Mouse (Mus musculus) CH12.LX (cell line): ENCODE results near the gene Cnpy2. TPM values are rescaled to one million over a fixed set of nuclear protein-coding genes. Genes with fewer than 3 reads are reported as not detected.

Source experiments
- DNase-seq: peaks from one replicate; pipeline ENCODE4 v3.0.0-alpha.2; 2013; ENCODE audit errors: extremely low read depth
- H3K27ac ChIP-seq: 2 replicates; pipeline ENCODE4 v1.5.1; 2012; ENCODE audit warnings: low read depth, mild to moderate bottlenecking, control low read depth, moderate library complexity; ENCODE audit not compliant: insufficient read depth
- H3K27me3 ChIP-seq: replicated peaks from 2 replicates; pipeline ENCODE3; 2012; ENCODE audit warnings: inconsistent platforms
- H3K36me3 ChIP-seq, 2 experiments: replicated peaks in 1 of 2; 2 replicates each; pipeline versions ENCODE3 to v1.6.1; 2012; ENCODE audit warnings: inconsistent platforms in 1 of 2, low read length in 1 of 2, mild to moderate bottlenecking in 1 of 2, mixed read lengths in 1 of 2, moderate library complexity in 1 of 2; ENCODE audit not compliant: control insufficient read depth in 1 of 2, insufficient read depth in 1 of 2
- H3K4me1 ChIP-seq, 2 experiments: 2 replicates each; pipeline ENCODE4 v1.6.1; 2012; ENCODE audit warnings: inconsistent platforms in 1 of 2, moderate library complexity in 1 of 2; ENCODE audit not compliant: insufficient read depth in 2 of 2, control insufficient read depth in 1 of 2
- H3K4me2 ChIP-seq: 2 replicates; pipeline ENCODE4 v1.6.1; 2012; ENCODE audit warnings: low read depth, mild to moderate bottlenecking, control low read depth; ENCODE audit not compliant: poor library complexity, insufficient read depth, severe bottlenecking
- H3K4me3 ChIP-seq, 3 experiments: fragments of 150-350 bp in 1 of 3; sonication (generic) in 1 of 3; replicated peaks in 1 of 3; 2 replicates each; pipeline versions ENCODE3 to v1.5.1; 2011 to 2012; ENCODE audit warnings: low read depth in 2 of 3, low read length in 2 of 3, mild to moderate bottlenecking in 2 of 3, moderate library complexity in 2 of 3, control low read depth in 1 of 3, improper control_type of control experiment in 1 of 3, inconsistent platforms in 1 of 3, mixed read lengths in 1 of 3; ENCODE audit not compliant: poor library complexity in 1 of 3
- H3K79me2 ChIP-seq: replicated peaks from 2 replicates; pipeline ENCODE4 v1.6.1; 2012; ENCODE audit warnings: mild to moderate bottlenecking, moderate library complexity; ENCODE audit not compliant: control insufficient read depth, poor library complexity, insufficient read depth, severe bottlenecking; ENCODE audit errors: extremely low read depth
- H3K9ac ChIP-seq: 2 replicates; pipeline ENCODE4 v1.6.1; 2012; ENCODE audit warnings: low read depth, mild to moderate bottlenecking, control low read depth, moderate library complexity; ENCODE audit not compliant: insufficient read depth
- H3K9me3 ChIP-seq: replicated peaks from 2 replicates; pipeline ENCODE3; 2012; ENCODE audit warnings: low read length, inconsistent platforms, mixed read lengths
- CHD2 ChIP-seq: IDR thresholded peaks from 2 replicates; pipeline ENCODE4 v1.6.1; 2011; ENCODE audit warnings: low read length, improper control_type of control experiment
- ELF1 ChIP-seq: IDR thresholded peaks from 2 replicates; pipeline ENCODE4 v1.6.1; 2014; ENCODE audit warnings: low read depth, mild to moderate bottlenecking, inconsistent platforms, low read length, improper control_type of control experiment
- EP300 ChIP-seq: IDR thresholded peaks from 2 replicates; pipeline ENCODE4 v1.6.1; 2011; ENCODE audit warnings: low read length, improper control_type of control experiment
- HCFC1 ChIP-seq: IDR thresholded peaks from 2 replicates; pipeline ENCODE4 v1.6.1; 2012; ENCODE audit warnings: low read depth, mild to moderate bottlenecking, inconsistent platforms, low read length, improper control_type of control experiment
- IRF4 ChIP-seq: IDR thresholded peaks from 2 replicates; pipeline ENCODE4 v1.6.1; 2014; ENCODE audit warnings: low read depth, mild to moderate bottlenecking, inconsistent platforms, low read length, improper control_type of control experiment
- JUN ChIP-seq: IDR thresholded peaks from 2 replicates; pipeline ENCODE4 v1.6.1; 2011; ENCODE audit warnings: low read depth, mild to moderate bottlenecking, low read length, improper control_type of control experiment, moderate library complexity; ENCODE audit not compliant: insufficient read depth
- MAFK ChIP-seq: IDR thresholded peaks from 2 replicates; pipeline ENCODE4 v1.6.1; 2011; ENCODE audit warnings: low read length, improper control_type of control experiment; ENCODE audit not compliant: insufficient replicate concordance
- MAX ChIP-seq: IDR thresholded peaks from 2 replicates; pipeline ENCODE4 v1.6.1; 2011; ENCODE audit warnings: low read length, improper control_type of control experiment
- MEF2A ChIP-seq: IDR thresholded peaks from 2 replicates; pipeline ENCODE4 v1.6.1; 2014; ENCODE audit warnings: low read depth, mild to moderate bottlenecking, inconsistent platforms, low read length, improper control_type of control experiment, borderline replicate concordance
- MXI1 ChIP-seq: IDR thresholded peaks from 2 replicates; pipeline ENCODE4 v1.6.1; 2011; ENCODE audit warnings: mild to moderate bottlenecking, low read depth, low read length, improper control_type of control experiment
- MYC ChIP-seq: IDR thresholded peaks from 2 replicates; pipeline ENCODE4 v1.6.1; 2011; ENCODE audit warnings: low read depth, mild to moderate bottlenecking, improper control_type of control experiment, low read length
- NELFE ChIP-seq: IDR thresholded peaks from 2 replicates; pipeline ENCODE4 v1.6.1; 2011; ENCODE audit warnings: low read depth, low read length, improper control_type of control experiment
- NRF1 ChIP-seq: IDR thresholded peaks from 2 replicates; pipeline ENCODE4 v1.6.1; 2014; ENCODE audit warnings: low read depth, mild to moderate bottlenecking, inconsistent platforms, low read length, improper control_type of control experiment, moderate library complexity
- POLR2A ChIP-seq: IDR thresholded peaks from 2 replicates; pipeline ENCODE4 v1.6.1; 2011; ENCODE audit warnings: low read depth, mild to moderate bottlenecking, improper control_type of control experiment, low read length
- RAD21 ChIP-seq: IDR thresholded peaks from 2 replicates; pipeline ENCODE4 v1.6.1; 2011; ENCODE audit warnings: low read depth, mild to moderate bottlenecking, low read length, improper control_type of control experiment, moderate library complexity
- SIN3A ChIP-seq: IDR thresholded peaks from 2 replicates; pipeline ENCODE4 v1.6.1; 2012; ENCODE audit warnings: low read length, improper control_type of control experiment, inconsistent platforms
- SMC3 ChIP-seq: IDR thresholded peaks from 2 replicates; pipeline ENCODE4 v1.6.1; 2011; ENCODE audit warnings: low read depth, low read length, improper control_type of control experiment
- TCF12 ChIP-seq: IDR thresholded peaks from 2 replicates; pipeline ENCODE4 v1.6.1; 2014; ENCODE audit warnings: low read depth, mild to moderate bottlenecking, inconsistent platforms, low read length, improper control_type of control experiment
- UBTF ChIP-seq: IDR thresholded peaks from 2 replicates; pipeline ENCODE4 v1.6.1; 2012; ENCODE audit warnings: low read depth, mild to moderate bottlenecking, inconsistent platforms, low read length, improper control_type of control experiment, moderate library complexity
- USF1 ChIP-seq: IDR thresholded peaks from 2 replicates; pipeline ENCODE4 v1.6.1; 2014; ENCODE audit warnings: low read depth, mild to moderate bottlenecking, inconsistent platforms, low read length, improper control_type of control experiment
- ZKSCAN1 ChIP-seq: IDR thresholded peaks from 2 replicates; pipeline ENCODE4 v1.6.1; 2012; ENCODE audit warnings: low read depth, inconsistent platforms, low read length, improper control_type of control experiment, borderline replicate concordance
- ZMIZ1 ChIP-seq: IDR thresholded peaks from 2 replicates; pipeline ENCODE4 v1.6.1; 2012; ENCODE audit warnings: low read depth, mild to moderate bottlenecking, inconsistent platforms, low read length, improper control_type of control experiment
- ZNF384 ChIP-seq: IDR thresholded peaks from 2 replicates; pipeline ENCODE4 v1.6.1; 2012; ENCODE audit warnings: low read depth, low read length, improper control_type of control experiment, inconsistent platforms
- dilution Hi-C: fragments of 300-500 bp; cut with MboI; formaldehyde crosslinking; loops from 2 replicates; pipeline ENCODE4 v1.14.3; 2020; ENCODE audit warnings: low sequenced_read_pairs; ENCODE audit not compliant: extremely low pct_unique_long_range_greater_than_20kb, extremely low pct_ligation_motif_present
- in situ Hi-C: fragments of 300-500 bp; cut with MboI; formaldehyde crosslinking; loops from 3 replicates; pipeline ENCODE4 v1.14.3; 2019; ENCODE audit warnings: low sequenced_read_pairs, low pct_ligation_motif_present, low pct_unique_long_range_greater_than_20kb, mixed read lengths
- polyA plus RNA-seq: library from polyadenylated mRNA; unstranded; fragments of >175 nt; gene quantifications from 2 replicates; pipeline ENCODE4 v1.2.1, GENCODE M21; 2012; ENCODE audit warnings: low read depth; ENCODE audit not compliant: insufficient read length
- total RNA-seq, 2 experiments: library from RNA; depleted of rRNA; stranded (reverse); fragments of 300-350 nt in 1 of 2; fragments of >200 nt in 1 of 2; gene quantifications; 2 replicates each; pipeline ENCODE4 v1.2.3; 2012 to 2014

The Cnpy2 gene
- total and polyA plus RNA-seq, 3 experiments = 64.9 to 111 (median 98.9) TPM

- dilution Hi-C loops = no loop called here
- TF ChIP-seq MAFK = no peak
- no peak for TF ChIP-seq JUN
- no peak for TF ChIP-seq SMC3
- no peak for TF ChIP-seq MYC
- TF ChIP-seq NELFE = no peak
- TF ChIP-seq NRF1 = no peak
- TF ChIP-seq USF1 = no peak
Observed at GRCm38 (mm10) chr10:128367899-128368401, 45.7 kb downstream of the Cnpy2 start.

GRCm38 (mm10) chr10:128368402-128369217, 46.4 kb downstream of the Cnpy2 start, which contains the start of gene Coq10a:
Gene Coq10a, minus strand, starts transcription at chr10:128368997.
- Histone ChIP-seq H3K9me3 (no peaks in the 10 kb centered on the region), H3K36me3 (peaks cover 10 to 23% of the 10 kb centered on the region in 2 experiments), H3K4me1 (peaks cover 3 to 22% of the 10 kb centered on the region in 2 experiments; a peak in 3 of 4 replicates), H3K79me2 (no peaks in the 10 kb centered on the region), H3K27me3 (no peaks in the 10 kb centered on the region), H3K9ac (peak within 1 kb of the TSS; percentile 77), H3K27ac (peak within 1 kb of the TSS; percentile 99), H3K4me3 (peak within 1 kb of the TSS; percentile 68 to 93 (median 80)), H3K4me2 (peak within 1 kb of the TSS; percentile 73)
- in situ Hi-C loops (no loop called here), dilution Hi-C loops (no loop called here)
- peak; percentile 88 for DNase-seq
- TF ChIP-seq MXI1 = peak; percentile 70; the same call in 1 of the 2 replicates
- TF ChIP-seq UBTF = peak; percentile 82
- peak; percentile 72 for TF ChIP-seq TCF12
- TF ChIP-seq MAX = peak; percentile 61
- TF ChIP-seq MEF2A = 0 out of 2 replicates have a peak, but pooled peaks have one; percentile 25
- TF ChIP-seq CHD2 = no peak
- TF ChIP-seq NELFE = peak; percentile 91
- TF ChIP-seq ZKSCAN1 = no peak
- no peak for TF ChIP-seq ZNF384
- peak; percentile 47 for TF ChIP-seq ELF1
- no peak for TF ChIP-seq SMC3
- peak; percentile 82 for TF ChIP-seq SIN3A
- no peak for TF ChIP-seq EP300
- TF ChIP-seq IRF4 = peak; percentile 60; the same call in 1 of the 2 replicates
- peak; percentile 15; the same call in 1 of the 2 replicates for TF ChIP-seq USF1
- peak; percentile 74 for TF ChIP-seq POLR2A
- TF ChIP-seq RAD21 = no peak
- TF ChIP-seq NRF1 = peak; percentile 46
- TF ChIP-seq ZMIZ1 = peak; percentile 76
- peak; percentile 84 for TF ChIP-seq HCFC1

More at GRCm38 (mm10) chr10:128367899-128368401, 45.7 kb downstream of the Cnpy2 start:
- Histone ChIP-seq H3K9ac (peak overlapping the region; percentile 77), H3K4me3 (peak overlapping the region; percentile 68 to 93 (median 80)), H3K36me3 (peaks cover 17 to 30% of the 10 kb centered on the region in 2 experiments), H3K79me2 (no peaks in the 10 kb centered on the region), H3K9me3 (no peaks in the 10 kb centered on the region), H3K27me3 (no peaks in the 10 kb centered on the region), H3K27ac (peak overlapping the region; percentile 99), H3K4me1 (peaks cover 3 to 16% of the 10 kb centered on the region in 2 experiments; a peak in 3 of 4 replicates), H3K4me2 (peak overlapping the region; percentile 73)
- in situ Hi-C loops = no loop called here
- DNase-seq = no peak
